Mouse (Mus musculus) spleen, postnatal 10 days (tissue): ENCODE results near the gene Jazf1.
A peak's percentile ranks its signal among the peaks of the same experiment; 100 is the strongest.

Experiments
- DNase-seq, 2 experiments: peaks; one replicate each; pipeline ENCODE4 v3.0.0; 2021 to 2022; ENCODE audit warnings: low spot score in 2 of 2

Jazf1 gene

DNA sequence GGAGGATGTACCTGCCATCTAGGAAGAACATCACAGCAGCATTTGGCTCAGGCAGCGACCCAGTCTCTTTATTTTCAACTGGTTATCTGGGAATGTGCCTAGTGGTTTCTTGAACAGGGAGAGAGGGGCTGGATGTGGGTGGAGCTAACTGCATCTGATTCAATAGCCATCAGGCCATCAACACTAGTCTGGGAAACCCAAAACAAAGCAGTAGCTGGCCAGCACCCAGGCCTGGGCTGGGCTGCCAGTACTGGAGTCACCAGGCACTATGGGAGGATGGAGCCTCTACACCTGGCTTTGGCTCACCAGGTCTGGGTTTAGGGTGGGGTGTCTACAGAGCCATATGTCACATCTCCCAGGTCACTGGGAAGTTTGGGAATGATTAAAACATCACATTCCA is 271.7 kb downstream of the Jazf1 start:
- DNase-seq = no peak

DNA sequence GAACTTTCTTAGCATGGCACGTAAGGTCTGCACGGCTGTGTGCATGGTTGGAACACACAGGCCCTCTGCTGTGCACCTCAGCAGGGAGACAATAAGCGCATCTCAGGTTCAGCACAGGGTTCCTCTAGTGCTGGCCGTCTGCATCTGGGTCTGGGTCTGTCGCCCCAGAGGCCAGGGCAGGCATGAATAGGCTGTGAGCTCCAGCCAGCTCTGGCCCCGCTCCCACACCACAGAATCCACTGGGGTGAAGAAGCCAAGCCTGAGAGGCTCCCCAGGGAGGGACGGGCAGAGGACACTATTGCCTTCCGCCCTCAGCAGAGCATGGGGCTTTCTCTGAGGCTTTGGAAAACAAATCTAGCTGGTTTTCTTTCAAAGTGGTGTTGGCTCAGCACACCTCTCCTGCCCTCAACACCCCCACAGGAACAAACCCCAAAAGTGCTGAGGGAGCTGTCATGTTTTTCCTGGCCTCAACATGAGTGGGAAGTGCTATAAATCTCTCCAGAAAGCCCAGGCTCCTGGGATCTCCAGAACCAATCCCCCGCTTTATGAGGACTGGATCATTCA is 272.3 kb downstream of the Jazf1 start:
- no peak for DNase-seq

DNA sequence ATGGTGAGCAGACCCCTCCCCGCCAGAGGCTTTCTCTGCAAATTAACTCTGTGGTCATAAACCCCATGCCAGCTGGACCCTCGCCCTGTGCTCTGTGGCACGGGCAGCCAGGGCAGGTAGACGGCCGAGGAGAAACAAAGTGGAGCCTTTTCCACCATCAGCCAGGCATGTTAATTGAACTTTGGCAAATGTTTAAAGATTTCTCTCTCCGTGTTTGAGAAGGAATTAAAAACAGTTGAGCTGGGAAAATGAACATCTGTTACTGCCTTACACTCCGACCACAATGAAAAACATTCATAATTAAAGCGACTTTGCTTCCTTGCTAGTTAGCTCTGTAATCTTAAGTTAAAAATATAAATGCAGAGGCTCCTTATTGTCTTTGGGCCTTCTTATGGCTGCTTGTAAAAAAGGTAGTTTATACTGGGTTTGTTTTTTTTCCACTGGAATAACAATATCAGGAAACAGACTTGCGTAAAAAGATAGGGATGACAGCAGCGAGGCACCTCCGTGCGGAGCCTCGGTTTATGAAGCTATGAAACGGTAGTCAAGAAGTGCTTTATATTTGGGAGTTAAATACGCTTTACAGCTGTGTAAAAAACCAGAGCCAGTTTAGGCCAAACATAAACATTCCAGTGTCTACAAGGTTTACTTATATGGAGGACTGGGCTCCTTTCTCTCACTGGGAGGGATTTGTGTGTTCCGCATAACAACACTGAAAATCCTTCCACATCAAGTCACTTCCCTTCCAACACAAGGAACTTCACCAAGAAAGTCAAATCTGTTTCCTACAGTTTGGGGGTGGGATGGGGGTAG is 273.2 kb downstream of the Jazf1 start:
- no peak for DNase-seq

DNA sequence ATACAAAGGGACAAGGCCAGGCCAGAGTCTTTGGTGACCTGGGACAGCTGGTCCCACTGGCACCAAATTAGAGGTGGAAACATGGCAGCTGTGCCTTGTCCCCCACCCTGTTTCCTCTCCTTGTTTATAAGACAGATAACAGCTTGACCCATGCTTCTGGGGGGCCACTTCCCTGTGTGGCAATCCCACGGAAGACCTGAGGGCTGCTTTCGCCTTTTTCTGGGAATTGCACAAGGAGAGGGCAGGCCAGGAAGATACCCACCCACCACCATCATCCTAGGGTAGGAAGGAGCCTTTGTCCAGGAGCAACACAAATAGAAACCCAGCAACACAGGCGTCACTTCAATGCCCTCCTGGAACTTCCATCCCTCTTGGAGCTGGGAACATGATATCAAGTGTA is 276.0 kb downstream of the Jazf1 start:
- DNase-seq = no peak

DNA sequence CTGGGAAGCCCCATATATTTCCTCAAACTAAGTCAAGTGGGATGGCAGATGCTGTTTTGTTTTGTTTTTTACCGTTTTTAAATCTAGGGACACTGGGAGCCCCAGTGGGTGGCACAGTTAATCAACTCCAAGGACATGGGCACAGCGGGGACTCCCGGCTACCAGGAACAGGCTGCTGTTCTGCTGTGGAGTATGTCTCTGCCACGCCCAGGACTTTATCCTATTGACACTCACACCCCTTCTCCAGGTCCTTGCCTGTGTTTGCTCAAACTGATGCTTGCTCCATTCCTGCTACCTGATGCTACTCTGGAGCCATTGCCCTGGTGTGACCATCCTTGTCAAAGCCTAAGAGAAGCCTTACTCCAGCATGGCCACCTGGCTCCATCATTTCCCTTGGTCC is 277.6 kb downstream of the Jazf1 start:
- DNase-seq = no peak

DNA sequence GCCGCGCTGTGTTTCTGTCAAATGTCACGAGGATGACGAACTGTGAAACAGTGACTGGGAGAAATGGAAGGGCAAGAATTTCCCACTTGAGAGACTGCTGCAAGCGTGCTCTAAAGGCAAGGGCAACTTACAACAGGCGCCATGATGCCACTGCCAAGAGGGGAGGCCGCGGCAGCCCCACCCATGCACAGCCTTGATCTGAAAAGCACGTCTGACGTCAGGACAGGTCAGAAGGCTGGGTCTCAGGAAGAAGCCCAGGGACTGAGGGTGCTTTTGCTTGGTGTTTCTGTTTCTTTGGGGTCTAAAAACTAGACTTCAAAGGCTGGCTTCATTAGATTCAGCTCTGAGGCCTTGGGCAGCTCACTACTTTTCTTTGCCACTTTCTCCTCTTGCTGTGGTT is 278.1 kb downstream of the Jazf1 start:
- no peak for DNase-seq

DNA sequence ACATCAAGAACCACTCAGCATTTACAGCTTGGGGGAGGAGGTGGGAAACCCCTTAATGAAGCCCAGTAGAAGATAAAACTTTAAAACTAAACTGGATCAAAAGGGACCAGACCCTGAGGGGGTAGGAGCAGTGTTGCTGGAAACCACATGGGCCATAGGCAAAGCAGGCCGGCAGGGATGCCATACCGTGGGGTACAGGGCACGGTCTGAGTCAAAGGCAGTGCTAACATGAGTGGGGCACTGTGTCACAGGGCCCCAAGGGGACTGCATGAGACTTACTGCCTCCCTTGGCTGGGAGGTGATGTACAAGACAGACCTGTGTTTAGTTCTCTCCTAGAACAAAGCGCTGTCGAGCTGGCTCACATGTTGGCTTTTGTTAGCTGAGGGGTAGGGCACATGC is 288.9 kb downstream of the Jazf1 start:
- DNase-seq = no peak

DNA sequence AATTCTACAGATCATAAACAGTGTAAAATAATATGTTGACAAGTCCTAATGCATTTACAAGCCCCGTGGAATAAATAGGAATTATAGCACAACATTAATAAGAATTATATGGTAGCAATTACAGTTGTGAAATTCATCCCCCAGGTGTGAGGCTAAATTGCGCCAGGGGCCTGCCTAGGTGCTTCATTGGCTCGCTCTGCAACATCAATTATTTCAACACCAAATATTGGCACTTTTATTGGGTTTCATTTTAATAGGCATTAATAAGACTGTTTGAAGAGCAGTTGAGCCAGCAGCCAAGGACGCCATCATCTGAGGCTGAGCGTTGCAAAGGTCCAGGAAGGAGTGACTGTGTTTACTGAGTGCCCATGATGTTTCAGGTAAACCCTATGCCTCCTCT is 289.9 kb downstream of the Jazf1 start:
- no peak for DNase-seq

DNA sequence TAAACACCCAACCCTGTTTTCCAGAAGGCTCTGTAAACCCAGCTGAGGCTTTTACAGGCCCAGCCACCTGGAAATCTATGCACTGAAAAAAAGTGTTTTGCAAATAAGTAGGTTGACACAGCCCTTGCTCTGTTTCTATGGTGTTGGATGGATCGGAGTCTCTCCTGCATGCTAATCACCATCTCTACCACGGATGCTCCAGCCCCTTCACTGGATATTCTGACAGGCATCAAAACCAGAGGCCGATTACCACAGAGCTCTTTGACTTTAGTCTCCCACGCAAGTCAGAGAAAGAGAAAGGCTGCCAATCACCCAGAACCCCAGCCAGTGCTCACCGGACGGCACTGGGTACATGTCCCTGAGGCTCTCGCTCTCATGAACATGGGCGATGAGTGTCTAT is 291.4 kb downstream of the Jazf1 start:
- no peak for DNase-seq

DNA sequence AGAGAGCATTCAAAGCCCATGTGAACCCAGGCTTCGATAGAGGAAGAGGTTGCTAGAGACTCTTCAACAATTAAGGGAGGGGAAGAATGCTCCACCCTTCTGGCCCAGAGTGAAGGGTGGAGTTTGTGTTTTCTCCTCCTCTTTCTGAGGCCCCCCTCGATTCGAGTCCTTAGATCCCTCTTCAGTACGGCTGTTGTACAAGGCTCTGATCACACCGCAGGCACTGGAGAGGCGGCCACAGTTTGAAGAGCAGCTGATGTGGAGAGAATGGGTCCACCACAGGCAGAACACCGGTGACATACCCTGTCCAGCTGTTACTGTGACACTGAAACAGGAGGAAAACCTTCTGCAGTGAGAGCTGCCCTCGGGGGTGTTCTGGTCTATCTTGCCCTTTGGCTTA is 292.5 kb downstream of the Jazf1 start:
- DNase-seq = no peak

DNA sequence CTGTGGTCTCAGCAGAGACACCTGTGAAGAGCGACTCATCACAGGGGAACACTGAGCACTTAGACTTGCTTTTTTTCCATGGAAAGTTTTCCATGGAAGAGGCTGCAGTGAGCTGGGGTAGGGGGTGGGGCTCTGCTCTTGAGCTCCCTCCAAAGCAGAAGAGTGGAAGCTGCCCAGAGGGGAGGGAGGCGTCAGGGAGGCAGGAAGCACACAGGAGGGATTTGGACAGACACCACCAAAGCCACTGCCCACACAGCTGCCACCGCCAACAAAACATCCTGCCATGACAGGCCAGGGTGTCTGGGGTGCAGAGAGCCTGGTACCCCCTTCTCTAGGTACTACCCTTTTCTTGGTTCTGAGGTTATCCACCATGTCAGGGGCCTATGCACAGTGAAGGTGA is 293.1 kb downstream of the Jazf1 start:
- no peak for DNase-seq

DNA sequence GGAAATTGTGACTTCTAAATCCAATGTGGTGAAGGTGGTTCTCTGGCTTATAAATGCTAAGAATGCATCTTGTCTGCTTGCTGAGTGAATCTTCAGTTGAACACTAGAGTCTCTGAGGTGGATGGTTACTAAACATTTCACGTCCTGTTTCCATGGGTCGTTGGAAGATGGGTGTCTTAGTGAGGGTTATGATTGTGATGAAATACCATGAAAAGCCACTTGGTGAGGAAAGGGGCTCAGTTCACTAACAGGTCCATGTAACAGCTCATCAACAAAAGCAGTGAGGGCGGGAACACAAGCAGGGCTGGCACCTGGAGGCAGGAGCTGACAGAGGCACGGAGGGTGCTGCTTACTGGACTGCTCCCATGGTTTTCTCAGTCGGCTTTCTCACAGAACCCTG is 295.3 kb downstream of the Jazf1 start:
- DNase-seq = no peak

DNA sequence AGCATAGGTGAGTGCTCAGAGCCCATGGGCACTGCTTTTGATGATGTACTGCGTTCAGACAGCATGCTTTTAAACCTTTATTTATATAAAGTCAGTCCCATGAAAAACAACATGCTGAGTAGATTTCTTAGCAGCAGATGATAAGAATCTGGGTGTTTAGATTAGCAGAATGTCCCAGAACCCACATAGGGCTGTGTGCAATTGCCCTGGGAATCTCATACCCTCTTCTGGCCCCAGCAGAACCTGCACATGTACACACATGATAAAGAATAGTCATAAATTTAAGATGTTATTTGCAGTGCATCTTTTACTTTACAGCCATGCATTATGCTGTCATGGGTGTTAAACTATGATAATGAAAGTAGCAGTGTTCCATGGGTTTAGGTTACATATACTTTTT is 297.6 kb downstream of the Jazf1 start:
- DNase-seq = no peak

DNA sequence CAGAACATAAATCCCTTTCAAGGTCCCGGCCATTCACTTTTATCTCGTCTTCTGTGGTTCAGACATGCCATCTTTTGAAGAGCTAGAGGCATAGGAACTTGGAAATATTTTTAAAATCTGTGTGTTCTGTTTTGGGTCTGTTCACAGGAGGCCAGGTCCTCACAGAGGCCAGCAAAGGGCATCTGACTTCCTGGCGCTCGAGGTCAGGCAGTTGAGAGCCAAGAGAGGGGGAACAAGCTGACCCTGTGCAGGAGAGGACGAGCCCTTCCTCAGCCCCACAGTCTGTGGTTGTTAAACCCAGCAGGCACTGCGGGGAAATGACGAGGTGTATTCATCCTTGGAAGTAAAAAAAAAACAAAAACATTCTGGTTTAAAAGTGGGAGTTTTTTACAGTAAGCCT is 303.2 kb downstream of the Jazf1 start:
- no peak for DNase-seq

DNA sequence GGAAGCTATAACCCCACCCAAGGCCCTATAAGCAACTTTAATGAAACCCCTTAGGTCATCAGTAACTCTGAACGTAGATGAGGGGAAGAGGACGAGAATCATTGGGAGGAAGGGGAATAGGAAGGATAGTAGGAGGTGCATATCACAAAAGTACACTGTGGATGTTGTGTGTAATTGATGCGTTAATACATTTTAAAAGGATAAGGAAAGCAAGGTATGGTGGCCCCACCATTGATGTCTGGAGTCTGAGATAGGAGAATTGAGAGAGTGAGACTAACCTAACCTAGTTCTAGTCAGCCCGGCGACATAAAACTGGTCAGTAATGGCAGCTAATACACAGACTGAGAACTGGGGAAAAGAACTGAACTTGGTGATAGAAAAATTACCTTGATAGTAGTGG is 315.6 kb downstream of the Jazf1 start:
- no peak for DNase-seq

DNA sequence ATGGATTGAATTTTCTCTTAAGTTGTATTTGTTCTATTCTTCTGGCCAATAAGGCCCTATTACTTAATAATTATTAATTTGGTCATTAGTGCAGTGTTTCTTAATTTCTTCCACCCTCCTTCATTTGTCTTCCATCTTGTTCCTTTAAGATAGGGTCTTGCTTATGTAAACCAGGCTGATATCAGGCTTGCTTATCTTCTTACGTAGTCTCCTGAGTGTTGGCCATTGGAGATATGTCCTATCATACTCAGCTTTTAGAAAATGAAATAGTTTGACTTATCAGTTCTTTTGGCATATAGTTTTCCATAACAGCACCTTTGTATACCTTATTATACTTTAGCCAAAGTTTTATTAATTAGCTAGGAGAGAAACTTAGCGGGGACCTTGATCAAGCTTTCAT is 333.8 kb downstream of the Jazf1 start:
- DNase-seq = no peak

DNA sequence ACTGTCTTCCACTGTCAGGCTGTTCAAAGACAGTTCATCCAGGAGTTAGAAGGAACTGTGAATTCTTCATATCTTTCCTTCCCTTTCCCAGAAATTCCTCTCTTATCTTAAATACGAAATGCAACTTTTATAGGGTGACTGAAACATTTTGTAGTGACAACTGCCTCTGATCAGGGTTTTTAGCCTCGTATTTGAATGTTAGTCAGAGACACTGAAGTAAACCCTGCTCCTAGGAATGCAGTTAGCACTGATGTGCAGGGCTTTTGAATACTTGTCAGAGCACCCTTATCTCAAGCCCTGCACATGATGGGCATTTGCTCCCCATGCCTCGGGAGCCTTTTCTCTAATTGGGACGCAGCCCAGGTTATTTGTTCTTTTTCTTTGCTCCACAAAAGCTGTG is 338.1 kb downstream of the Jazf1 start:
- no peak for DNase-seq

DNA sequence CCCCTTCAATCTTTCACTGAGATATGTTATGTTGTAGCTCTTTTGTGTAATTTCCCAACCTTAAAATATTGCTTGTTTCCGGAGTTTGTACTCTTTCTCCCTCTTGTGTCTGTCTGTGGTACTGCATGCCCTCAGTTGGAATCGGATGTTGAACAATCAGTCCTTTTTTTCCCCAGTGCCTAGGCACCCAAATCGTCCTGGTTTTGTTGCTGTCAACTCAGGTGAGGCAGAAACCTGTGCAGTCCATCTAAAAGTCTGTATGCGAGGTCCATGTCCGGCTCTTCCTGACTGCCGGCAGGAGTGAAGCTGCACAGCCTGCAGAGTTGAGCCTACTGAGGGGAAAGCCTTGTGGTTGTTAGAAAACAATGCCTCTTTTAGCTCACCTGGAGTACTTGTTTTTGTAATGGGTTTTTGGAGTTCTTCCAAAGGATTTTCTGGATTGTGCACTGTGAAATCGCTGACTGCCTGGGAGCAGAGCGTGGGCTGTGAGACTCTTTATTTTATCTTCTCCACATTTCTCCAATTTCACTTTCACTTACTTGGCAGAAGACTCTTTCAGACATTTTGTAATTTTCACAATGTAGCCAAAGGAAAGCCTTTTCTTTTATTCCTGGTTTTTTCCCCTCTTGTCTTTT is 343.5 kb downstream of the Jazf1 start:
- DNase-seq = peak; percentile 57 to 74
